Comparison of ENCODE assay signal across 8 mouse cellular contexts in the genomic region with DNA sequence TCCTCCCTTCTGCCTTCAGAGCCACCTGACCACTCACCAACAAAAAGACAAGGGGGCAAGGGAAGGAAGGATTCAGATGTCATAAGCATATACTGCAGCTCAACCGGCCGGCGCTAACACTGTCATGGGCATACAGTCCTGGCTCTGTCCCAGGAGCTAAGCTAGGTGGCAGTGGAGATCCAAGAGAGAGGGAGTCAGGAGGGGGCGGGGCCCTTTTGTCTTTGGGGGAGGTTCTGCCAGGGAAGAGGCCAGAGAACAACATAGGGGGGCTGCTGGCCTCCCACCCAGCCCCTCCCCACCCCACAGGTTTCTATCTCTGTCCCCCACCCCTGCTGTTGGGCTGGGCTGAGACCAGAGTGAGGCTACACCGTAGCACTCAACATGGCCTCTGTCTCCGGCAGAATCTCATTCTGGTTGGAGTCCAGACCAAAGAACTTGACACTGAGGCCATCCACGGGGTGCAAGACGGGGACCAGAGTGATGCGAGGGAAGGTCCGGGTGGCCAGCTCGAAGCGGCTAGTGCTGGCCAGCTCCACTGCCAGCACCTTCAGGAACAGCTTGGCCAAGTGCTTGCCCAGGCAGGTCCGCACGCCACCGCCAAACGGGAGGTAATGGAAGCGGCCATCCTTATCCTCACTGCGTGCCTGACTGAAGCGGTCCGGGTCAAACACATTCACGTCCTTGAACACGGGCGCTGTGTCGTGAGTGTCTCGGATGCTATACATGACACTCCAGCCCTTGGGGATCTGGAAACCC. TPM values are rescaled to one million over a fixed set of nuclear protein-coding genes. Genes with fewer than 3 reads are reported as not detected.
A peak's percentile ranks its signal among the peaks of the same experiment; 100 is the strongest.
DNase-seq lines count a peak whose midpoint lies in the region; ATAC-seq lines count a peak whose summit lies in the region.
"Had no signal": no experiment of that assay in that cellular context is flagged by ENCODE, and none has a peak within 500 bp of the region (broad histone marks: within the 10 kb centered on the region; RNA-seq: fewer than 3 reads in every experiment).

No protein-coding gene starts in this region.

- peak overlapping the region; percentile 43 for H3K4me2 ChIP-seq in forebrain, embryonic 12.5 days
- H3K4me2 ChIP-seq in stomach, embryonic 15.5 days: 0 out of 2 replicates have a peak overlapping the region, but pooled peaks have one; percentile 2

- no peak overlapping the region for H3K9ac ChIP-seq in forebrain, embryonic 12.5 days
- H3K9ac ChIP-seq in stomach, embryonic 15.5 days: no peak overlapping the region

- 36% methylated on average over 25 of the region's 25 CpGs for WGBS in forebrain, embryonic 12.5 days
- WGBS in stomach, embryonic 15.5 days: 41% methylated on average over 25 of the region's 25 CpGs

- no peak overlapping the region for H3K27ac ChIP-seq in forebrain, embryonic 12.5 days
- H3K27ac ChIP-seq in stomach, embryonic 15.5 days: no peak overlapping the region

- peaks cover 57% of the 10 kb centered on the region for H3K27me3 ChIP-seq in forebrain, embryonic 12.5 days
- H3K27me3 ChIP-seq in stomach, embryonic 15.5 days (replicated peaks): no peaks in the 10 kb centered on the region; the same call in none of the 2 replicates

- H3K4me1 ChIP-seq in forebrain, embryonic 12.5 days: peaks cover 19% of the 10 kb centered on the region
- peaks cover 10% of the 10 kb centered on the region for H3K4me1 ChIP-seq in stomach, embryonic 15.5 days

- H3K9me3 ChIP-seq in forebrain, embryonic 12.5 days: no peaks in the 10 kb centered on the region
- H3K9me3 ChIP-seq in stomach, embryonic 15.5 days: no peaks in the 10 kb centered on the region
- H3K9me3 ChIP-seq: megakaryocyte, embryonic 14.5 days had no signal

- peak; percentile 28 for DNase-seq in urinary bladder, postnatal 14 days (ENCODE audit: low spot score)
- DNase-seq in urinary bladder, postnatal 25 days (ENCODE audit: low spot score): no peak
- DNase-seq in kidney, postnatal 14 days: peak; percentile 44
- no peak for DNase-seq in left cerebral cortex, adult 11 months (ENCODE audit: low spot score)
- DNase-seq in spleen, postnatal 10 days (ENCODE audit: low spot score in 2 of 2): no peak

- H3K4me3 ChIP-seq in forebrain, embryonic 12.5 days (replicated peaks): peak overlapping the region; percentile 11; the same call in 1 of the 2 replicates
- no peak overlapping the region for H3K4me3 ChIP-seq in stomach, embryonic 15.5 days (replicated peaks)
- H3K4me3 ChIP-seq: megakaryocyte, embryonic 14.5 days had no signal

- ATAC-seq in forebrain, embryonic 12.5 days (ENCODE audit: low FRiP score): peak; percentile 71
- no peak for ATAC-seq in stomach, embryonic 15.5 days (ENCODE audit: insufficient read depth, low FRiP score, low read depth)

- H3K36me3 ChIP-seq in forebrain, embryonic 12.5 days (replicated peaks): no peaks in the 10 kb centered on the region
- H3K36me3 ChIP-seq in stomach, embryonic 15.5 days: no peaks in the 10 kb centered on the region

RNA-seq across cellular contexts. Expression of gene Cyp26b1, which starts 19.6 kb away (rescaled TPM):
- polyA plus RNA-seq in forebrain, embryonic 12.5 days (2016; fragmentation: Nextera tagmentation; extraction: Ambion mirVana): 1.4 and 1.9 TPM in 2 replicates
- 2.3 and 2.4 TPM in 2 replicates for polyA plus RNA-seq in stomach, embryonic 15.5 days (2015; fragmentation: Nextera tagmentation; extraction: Ambion mirVana)

Comparison
In these comparisons a context has a peak if more than half of its experiments do, and no peak if none do; other contexts are left out.
1. DNase-seq: peak in urinary bladder, postnatal 14 days (single experiment) and kidney, postnatal 14 days (single experiment); none in urinary bladder, postnatal 25 days (single experiment), left cerebral cortex, adult 11 months (single experiment) and spleen, postnatal 10 days (0 of 2).